Mouse (Mus musculus): ENCODE results near the gene Rasip1.

DNA sequence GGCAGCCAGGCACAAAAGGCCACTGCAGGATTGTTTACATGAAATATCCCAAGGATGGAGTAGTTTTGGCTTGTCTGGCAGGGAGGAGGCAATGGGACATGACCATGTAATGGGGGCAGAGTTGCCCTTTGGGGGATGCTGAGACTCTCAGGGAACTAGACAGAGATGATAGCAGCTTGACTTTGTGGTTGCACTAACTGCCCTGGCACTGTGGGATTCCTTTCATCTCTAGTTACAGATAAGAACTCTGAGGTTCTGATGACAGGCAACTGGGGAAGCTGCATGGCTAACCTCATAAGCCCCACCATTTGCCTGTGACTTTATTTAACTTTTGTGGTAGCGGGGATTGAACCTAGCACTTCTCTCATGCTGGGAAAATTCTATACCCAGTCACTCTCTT is 31.2 kb upstream of the Rasip1 start:
- TF ChIP-seq CTCF (IDR thresholded peaks at IDR 0.05; ENCODE audit: borderline replicate concordance, insufficient read depth, low read length) (no peak), POLR2A (IDR thresholded peaks at IDR 0.05; ENCODE audit: low read depth, low read length) (no peak)
